Comparison of ENCODE assay signal across 18 mouse cellular contexts in genomic region chr11:4522142-4522664, GRCm38 (mm10).
"Had no signal": no experiment of that assay in that cellular context is flagged by ENCODE, and none has a peak within 500 bp of the region (broad histone marks: within the 10 kb centered on the region; RNA-seq: fewer than 3 reads in every experiment).

No protein-coding gene starts in this region.

- ATAC-seq: midbrain, embryonic 13.5 days; midbrain, embryonic 15.5 days had no signal

- H3K9me3 ChIP-seq: megakaryocyte, embryonic 14.5 days; midbrain, embryonic 13.5 days; midbrain, embryonic 15.5 days; neural tube, embryonic 12.5 days had no signal

- H3K4me1 ChIP-seq: midbrain, embryonic 13.5 days; midbrain, embryonic 15.5 days; neural tube, embryonic 12.5 days had no signal

- H3K9ac ChIP-seq: liver, embryonic 14.5 days; lung, embryonic 14.5 days; midbrain, embryonic 13.5 days; midbrain, embryonic 15.5 days; neural tube, embryonic 12.5 days had no signal

- DNase-seq: lung, adult 18-20 months; lung, embryonic 14.5 days; lung, postnatal 14 days; lung, postnatal 36 days; retina, postnatal 1 day; right cerebral cortex, adult 18-20 months; right cerebral cortex, postnatal 25 days; right cerebral cortex, postnatal 4 days; spleen, adult 18-20 months; thymus, adult 2 months; thymus, postnatal 25 days had no signal

- H3K27me3 ChIP-seq: megakaryocyte, embryonic 14.5 days; midbrain, embryonic 13.5 days; midbrain, embryonic 15.5 days; neural tube, embryonic 12.5 days had no signal

- H3K4me2 ChIP-seq: lung, embryonic 14.5 days; midbrain, embryonic 11.5 days; midbrain, embryonic 13.5 days; midbrain, embryonic 15.5 days; neural tube, embryonic 12.5 days had no signal

- H3K4me3 ChIP-seq: megakaryocyte, embryonic 14.5 days; midbrain, embryonic 13.5 days; midbrain, embryonic 15.5 days; neural tube, embryonic 12.5 days had no signal

- H3K27ac ChIP-seq: liver, embryonic 14.5 days; macrophage; midbrain, embryonic 13.5 days; midbrain, embryonic 15.5 days; neural tube, embryonic 12.5 days had no signal
